Mouse (Mus musculus) liver, adult 2 months (tissue): Measurements from ENCODE around the gene Fmo5.
A peak's percentile ranks its signal among the peaks of the same experiment; 100 is the strongest.

Source experiments
- CTCF ChIP-seq: fragments of 200-500 bp; IDR thresholded peaks from 2 replicates; pipeline ENCODE4 v1.5.1; 2011; ENCODE audit warnings: low read depth, low read length, control low read depth
- POLR2A ChIP-seq: fragments of 200-500 bp; IDR thresholded peaks from 2 replicates; pipeline ENCODE4 v1.6.1; 2011; ENCODE audit warnings: low read length, control low read depth; ENCODE audit not compliant: insufficient read depth; ENCODE audit errors: extremely low read depth

- TF ChIP-seq CTCF, result peak; percentile 96
- TF ChIP-seq POLR2A, result peak; percentile 47; the same call in 1 of the 2 replicates
Observed at GRCm38 (mm10) chr3:97609845-97610410, 18.7 kb upstream of the Fmo5 start, which contains the start of gene Chd1l.
